Mouse (Mus musculus): ENCODE measurements around the gene Rab3gap2. TPM values are rescaled to one million over a fixed set of nuclear protein-coding genes. Genes with fewer than 3 reads are reported as not detected.

Rab3gap2 gene
- polyA plus RNA-seq, 1 experiment from 2014 or later, result 15.0 TPM

GRCm38 (mm10) chr1:185282846-185283245 is 78.9 kb downstream of the Rab3gap2 start:
- H3K9ac ChIP-seq (ENCODE audit: low read depth, low read length), result no peak overlapping the region
- H3K4me1 ChIP-seq (replicated peaks; ENCODE audit: insufficient read depth, low read length), result no peaks in the 10 kb centered on the region
- no peak overlapping the region for H3K4me3 ChIP-seq (replicated peaks; ENCODE audit: low read depth, low read length)
- peak; percentile 52; the same call in 1 of the 2 replicates for ATAC-seq (replicated peaks; ENCODE audit: low FRiP score, low read depth)
- TF ChIP-seq CTCF (IDR thresholded peaks at IDR 0.05; ENCODE audit: low read depth), result no peak
- no peak for DNase-seq (ENCODE audit: low spot score)
- no peak overlapping the region for H3K4me2 ChIP-seq (ENCODE audit: low read length)
- 93% methylated on average over 11 of the region's 11 CpGs for WGBS
- H3K27ac ChIP-seq, result no peak overlapping the region
- H3K9me3 ChIP-seq (replicated peaks; ENCODE audit: low read length), result no peaks in the 10 kb centered on the region
- H3K36me3 ChIP-seq (ENCODE audit: insufficient read depth, low read length), result peaks cover 69% of the 10 kb centered on the region
- no peaks in the 10 kb centered on the region for H3K27me3 ChIP-seq (ENCODE audit: insufficient read depth, low read length)

GRCm38 (mm10) chr1:185283247-185283646 is 79.3 kb downstream of the Rab3gap2 start:
- 93% methylated on average over 15 of the region's 15 CpGs for WGBS
- no peak for ATAC-seq (replicated peaks; ENCODE audit: low FRiP score, low read depth)
- DNase-seq (ENCODE audit: low spot score), result no peak
- no peak overlapping the region for H3K9ac ChIP-seq (ENCODE audit: low read depth, low read length)
- H3K4me1 ChIP-seq (replicated peaks; ENCODE audit: insufficient read depth, low read length), result no peaks in the 10 kb centered on the region
- no peaks in the 10 kb centered on the region for H3K9me3 ChIP-seq (replicated peaks; ENCODE audit: low read length)
- H3K27me3 ChIP-seq (ENCODE audit: insufficient read depth, low read length), result no peaks in the 10 kb centered on the region
- H3K4me3 ChIP-seq (replicated peaks; ENCODE audit: low read depth, low read length), result no peak overlapping the region
- H3K36me3 ChIP-seq (ENCODE audit: insufficient read depth, low read length), result peaks cover 67% of the 10 kb centered on the region
- H3K4me2 ChIP-seq (ENCODE audit: low read length), result no peak overlapping the region
- TF ChIP-seq CTCF (IDR thresholded peaks at IDR 0.05; ENCODE audit: low read depth), result no peak
- H3K27ac ChIP-seq, result no peak overlapping the region

- Histone ChIP-seq H3K9ac (ENCODE audit: low read depth, low read length) (no peak overlapping the region), H3K4me2 (ENCODE audit: low read length) (no peak overlapping the region), H3K27me3 (ENCODE audit: insufficient read depth, low read length) (no peaks in the 10 kb centered on the region), H3K4me1 (replicated peaks; ENCODE audit: insufficient read depth, low read length) (no peaks in the 10 kb centered on the region), H3K27ac (no peak overlapping the region), H3K9me3 (replicated peaks; ENCODE audit: low read length) (no peaks in the 10 kb centered on the region), H3K4me3 (replicated peaks; ENCODE audit: low read depth, low read length) (no peak overlapping the region), H3K36me3 (ENCODE audit: insufficient read depth, low read length) (peaks cover 54% of the 10 kb centered on the region)
- DNase-seq (ENCODE audit: low spot score), result no peak
- no peak for TF ChIP-seq CTCF (IDR thresholded peaks at IDR 0.05; ENCODE audit: low read depth)
- WGBS, result 65% methylated on average over 4 of the region's 4 CpGs
- no peak for ATAC-seq (replicated peaks; ENCODE audit: low FRiP score, low read depth)
Measured at GRCm38 (mm10) chr1:185284740-185285139, 80.8 kb downstream of the Rab3gap2 start.

GRCm38 (mm10) chr1:185285171-185285570 is 81.3 kb downstream of the Rab3gap2 start:
- no peak overlapping the region for H3K4me2 ChIP-seq (ENCODE audit: low read length)
- ATAC-seq (replicated peaks; ENCODE audit: low FRiP score, low read depth) (no peak), DNase-seq (ENCODE audit: low spot score) (no peak)
- TF ChIP-seq CTCF (IDR thresholded peaks at IDR 0.05; ENCODE audit: low read depth), result no peak
- no peaks in the 10 kb centered on the region for H3K27me3 ChIP-seq (ENCODE audit: insufficient read depth, low read length)
- H3K4me1 ChIP-seq (replicated peaks; ENCODE audit: insufficient read depth, low read length), result no peaks in the 10 kb centered on the region
- no peak overlapping the region for H3K4me3 ChIP-seq (replicated peaks; ENCODE audit: low read depth, low read length)
- 85% methylated on average over 4 of the region's 4 CpGs for WGBS
- H3K27ac ChIP-seq, result no peak overlapping the region
- H3K36me3 ChIP-seq (ENCODE audit: insufficient read depth, low read length), result peaks cover 54% of the 10 kb centered on the region
- no peaks in the 10 kb centered on the region for H3K9me3 ChIP-seq (replicated peaks; ENCODE audit: low read length)
- H3K9ac ChIP-seq (ENCODE audit: low read depth, low read length), result no peak overlapping the region

GRCm38 (mm10) chr1:185287066-185287465 is 83.1 kb downstream of the Rab3gap2 start:
- TF ChIP-seq CTCF (IDR thresholded peaks at IDR 0.05; ENCODE audit: low read depth), result no peak
- Histone ChIP-seq H3K9me3 (replicated peaks; ENCODE audit: low read length) (no peaks in the 10 kb centered on the region), H3K9ac (ENCODE audit: low read depth, low read length) (no peak overlapping the region), H3K4me2 (ENCODE audit: low read length) (no peak overlapping the region), H3K4me3 (replicated peaks; ENCODE audit: low read depth, low read length) (no peak overlapping the region), H3K27ac (no peak overlapping the region), H3K27me3 (ENCODE audit: insufficient read depth, low read length) (no peaks in the 10 kb centered on the region), H3K4me1 (replicated peaks; ENCODE audit: insufficient read depth, low read length) (no peaks in the 10 kb centered on the region), H3K36me3 (ENCODE audit: insufficient read depth, low read length) (peaks cover 52% of the 10 kb centered on the region)
- 83% methylated on average over 20 of the region's 20 CpGs for WGBS
- no peak for DNase-seq (ENCODE audit: low spot score)
- ATAC-seq (replicated peaks; ENCODE audit: low FRiP score, low read depth), result peak; percentile 61

GRCm38 (mm10) chr1:185289231-185289630 is 85.3 kb downstream of the Rab3gap2 start:
- Histone ChIP-seq H3K36me3 (ENCODE audit: insufficient read depth, low read length) (peaks cover 59% of the 10 kb centered on the region), H3K27me3 (ENCODE audit: insufficient read depth, low read length) (no peaks in the 10 kb centered on the region), H3K4me3 (replicated peaks; ENCODE audit: low read depth, low read length) (no peak overlapping the region), H3K27ac (no peak overlapping the region), H3K9me3 (replicated peaks; ENCODE audit: low read length) (no peaks in the 10 kb centered on the region), H3K4me2 (ENCODE audit: low read length) (no peak overlapping the region), H3K9ac (ENCODE audit: low read depth, low read length) (no peak overlapping the region), H3K4me1 (replicated peaks; ENCODE audit: insufficient read depth, low read length) (no peaks in the 10 kb centered on the region)
- DNase-seq (ENCODE audit: low spot score) (no peak), ATAC-seq (replicated peaks; ENCODE audit: low FRiP score, low read depth) (no peak)
- 71% methylated on average over 5 of the region's 5 CpGs for WGBS
- TF ChIP-seq CTCF (IDR thresholded peaks at IDR 0.05; ENCODE audit: low read depth), result no peak

- Histone ChIP-seq H3K36me3 (ENCODE audit: insufficient read depth, low read length) (peaks cover 65% of the 10 kb centered on the region), H3K27ac (no peak overlapping the region), H3K4me3 (replicated peaks; ENCODE audit: low read depth, low read length) (no peak overlapping the region), H3K4me1 (replicated peaks; ENCODE audit: insufficient read depth, low read length) (no peaks in the 10 kb centered on the region), H3K9me3 (replicated peaks; ENCODE audit: low read length) (no peaks in the 10 kb centered on the region), H3K9ac (ENCODE audit: low read depth, low read length) (no peak overlapping the region), H3K4me2 (ENCODE audit: low read length) (no peak overlapping the region), H3K27me3 (ENCODE audit: insufficient read depth, low read length) (no peaks in the 10 kb centered on the region)
- DNase-seq (ENCODE audit: low spot score), result no peak
- 86% methylated on average over 4 of the region's 4 CpGs for WGBS
- no peak for ATAC-seq (replicated peaks; ENCODE audit: low FRiP score, low read depth)
- TF ChIP-seq CTCF (IDR thresholded peaks at IDR 0.05; ENCODE audit: low read depth), result no peak
Measured at GRCm38 (mm10) chr1:185291336-185291735, 87.4 kb downstream of the Rab3gap2 start.

Measured in kidney, postnatal 0 days (tissue).